Mouse (Mus musculus) liver, embryonic 13.5 days (tissue): ENCODE measurements around the gene Cop1. TPM values are rescaled to one million over a fixed set of nuclear protein-coding genes. Genes with fewer than 3 reads are reported as not detected.

Experiments used
- ATAC-seq: fragments of 200-750 bp; cut with Nextera tagmentation; 2 replicates; pipeline ENCODE4 v1.8.0; 2017; ENCODE audit warnings: low read depth, mild to moderate bottlenecking, moderate number of reproducible peaks, moderate library complexity
- DNase-seq: peaks from one replicate; pipeline ENCODE4 v3.0.0; 2022
- H3K27ac ChIP-seq: fragments of 300-500 bp; sonication (generic); 2 replicates; pipeline ENCODE4 v1.5.1; 2015; ENCODE audit warnings: moderate library complexity, mild to moderate bottlenecking, inconsistent platforms
- H3K27me3 ChIP-seq: fragments of 300-500 bp; sonication (generic); 2 replicates; pipeline ENCODE4 v1.6.1; 2015; ENCODE audit warnings: mild to moderate bottlenecking, inconsistent platforms
- H3K36me3 ChIP-seq: fragments of 300-500 bp; sonication (generic); 2 replicates; pipeline ENCODE4 v1.6.1; 2015; ENCODE audit warnings: mild to moderate bottlenecking, inconsistent platforms
- H3K4me1 ChIP-seq: fragments of 300-500 bp; sonication (generic); replicated peaks from 2 replicates; pipeline ENCODE4 v1.6.1; 2015; ENCODE audit warnings: inconsistent platforms
- H3K4me2 ChIP-seq: fragments of 300-500 bp; sonication (generic); 2 replicates; pipeline ENCODE4 v1.6.1; 2015; ENCODE audit warnings: inconsistent platforms, mild to moderate bottlenecking, moderate library complexity
- H3K4me3 ChIP-seq: fragments of 300-500 bp; sonication (generic); replicated peaks from 2 replicates; pipeline ENCODE4 v1.5.1; 2015; ENCODE audit warnings: mild to moderate bottlenecking, inconsistent platforms
- H3K9ac ChIP-seq: fragments of 300-500 bp; sonication (generic); 2 replicates; pipeline ENCODE4 v1.6.1; 2015; ENCODE audit warnings: mild to moderate bottlenecking, inconsistent platforms
- H3K9me3 ChIP-seq: fragments of 300-500 bp; sonication (generic); replicated peaks from 2 replicates; pipeline ENCODE4 v1.6.1; 2016; ENCODE audit warnings: inconsistent platforms
- WGBS: fragments of 180-500 bp; shearing (Covaris S2); methylation state at CpG from one replicate; pipeline ENCODE4 v1.1.7; 2015; ENCODE audit not compliant: insufficient replicate concordance; 5-methylcytosine and 5-hydroxymethylcytosine counted together
- polyA plus RNA-seq: library from polyadenylated mRNA; unstranded; fragments of >200 nt; fragmentation: Nextera tagmentation; extraction: Ambion mirVana; gene quantifications from 2 replicates; pipeline ENCODE4 v1.2.1, GENCODE M21; 2015

Gene Cop1
- polyA plus RNA-seq, 1 experiment from 2014 or later = 41.1 TPM

DNA sequence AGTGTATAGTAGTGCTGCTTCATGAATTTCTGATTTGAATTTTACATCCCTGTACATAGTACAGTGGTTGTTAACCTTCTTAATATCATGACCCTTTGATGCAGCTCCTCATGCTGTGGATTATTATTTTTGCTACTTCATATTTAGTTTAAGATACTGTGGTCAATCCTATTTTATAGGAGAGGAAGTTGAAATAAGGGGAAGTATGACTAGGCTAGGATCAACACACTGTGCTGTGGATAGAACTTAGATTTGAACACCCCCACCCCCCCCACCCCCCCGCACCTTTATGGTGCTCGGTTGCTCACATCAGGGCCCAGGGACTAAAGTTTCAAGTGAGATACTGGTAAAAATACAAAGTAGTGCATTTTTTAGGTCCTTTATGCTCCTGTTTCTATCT is 58.7 kb downstream of the Cop1 start:
- Histone ChIP-seq H3K36me3 (peaks cover 43% of the 10 kb centered on the region), H3K4me1 (peaks cover 8% of the 10 kb centered on the region; the same call in 1 of the 2 replicates), H3K9ac (no peak overlapping the region), H3K27me3 (no peaks in the 10 kb centered on the region), H3K4me3 (no peak overlapping the region), H3K4me2 (no peak overlapping the region), H3K9me3 (no peaks in the 10 kb centered on the region), H3K27ac (no peak overlapping the region)
- WGBS = 88% methylated on average over 2 of the region's 2 CpGs
- DNase-seq (no peak), ATAC-seq (no peak)

DNA sequence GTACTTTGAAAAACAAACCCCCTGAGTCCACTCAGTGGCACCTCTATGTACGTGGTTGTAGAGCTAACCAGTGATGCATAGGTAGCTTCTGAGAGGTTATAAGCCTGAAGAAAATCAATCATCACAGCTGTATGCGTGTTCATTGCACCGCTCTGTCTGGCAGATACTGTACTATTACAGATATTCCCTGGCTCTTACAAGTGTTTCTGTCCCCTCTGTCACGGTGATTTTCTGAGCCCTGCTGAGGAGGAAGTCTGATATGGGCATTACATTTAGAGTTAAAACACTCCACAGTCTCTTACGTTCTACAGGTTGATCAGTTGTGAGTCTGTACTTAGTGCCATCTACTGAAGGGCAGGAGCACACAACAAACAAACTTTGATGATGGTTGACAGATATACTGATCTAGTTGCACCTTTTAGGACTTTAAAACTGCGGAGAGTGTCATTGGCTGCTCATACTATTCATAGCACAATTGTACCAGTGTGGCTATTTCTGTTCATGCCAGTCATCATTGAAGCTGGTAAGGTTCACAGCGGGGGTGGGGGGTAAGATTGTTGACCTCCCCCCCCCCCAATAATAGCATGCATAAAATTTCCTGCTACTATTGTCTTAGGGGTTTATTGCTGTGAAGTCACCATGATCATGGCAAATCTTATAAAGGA is 69.4 kb downstream of the Cop1 start:
- H3K4me3 ChIP-seq = no peak overlapping the region
- DNase-seq (no peak), ATAC-seq (no peak)
- no peak overlapping the region for H3K4me2 ChIP-seq
- no peaks in the 10 kb centered on the region for H3K27me3 ChIP-seq
- H3K9ac ChIP-seq = no peak overlapping the region
- no peaks in the 10 kb centered on the region for H3K9me3 ChIP-seq
- H3K4me1 ChIP-seq = no peaks in the 10 kb centered on the region
- H3K27ac ChIP-seq = no peak overlapping the region
- peaks cover 13% of the 10 kb centered on the region for H3K36me3 ChIP-seq
- 90% methylated on average over 7 of the region's 7 CpGs for WGBS

DNA sequence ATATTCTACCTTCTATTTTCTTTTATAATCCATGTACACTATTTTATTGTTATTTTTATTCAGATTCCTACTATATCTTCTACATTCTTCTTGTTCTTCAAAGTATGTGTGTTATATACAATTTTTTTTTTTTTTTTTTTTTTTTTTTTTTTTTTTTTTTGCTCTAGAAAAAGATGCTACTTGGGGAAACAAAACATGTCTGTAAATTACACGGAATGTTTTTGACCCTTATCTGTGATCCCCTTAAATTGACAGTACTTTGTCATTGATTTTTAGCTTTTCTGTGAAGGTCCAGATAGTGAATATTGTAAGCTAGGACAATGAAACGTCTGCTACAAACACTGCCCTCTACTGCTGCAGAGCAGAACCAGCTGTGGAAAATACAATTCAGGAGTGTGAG is 81.5 kb downstream of the Cop1 start:
- H3K4me3 ChIP-seq = no peak overlapping the region
- no peak overlapping the region for H3K4me2 ChIP-seq
- H3K27me3 ChIP-seq = no peaks in the 10 kb centered on the region
- DNase-seq = no peak
- H3K9me3 ChIP-seq = no peaks in the 10 kb centered on the region
- WGBS = 62% methylated on average over 2 of the region's 2 CpGs
- H3K9ac ChIP-seq = no peak overlapping the region
- ATAC-seq = no peak
- H3K27ac ChIP-seq = no peak overlapping the region
- peaks cover 23% of the 10 kb centered on the region for H3K36me3 ChIP-seq
- H3K4me1 ChIP-seq = no peaks in the 10 kb centered on the region

GRCm38 (mm10) chr1:159322586-159322985 is 90.5 kb downstream of the Cop1 start:
- no peaks in the 10 kb centered on the region for H3K9me3 ChIP-seq
- H3K4me2 ChIP-seq = no peak overlapping the region
- no peak for DNase-seq
- no peaks in the 10 kb centered on the region for H3K4me1 ChIP-seq
- H3K27me3 ChIP-seq = no peaks in the 10 kb centered on the region
- H3K36me3 ChIP-seq = peaks cover 37% of the 10 kb centered on the region
- no peak overlapping the region for H3K27ac ChIP-seq
- H3K4me3 ChIP-seq = no peak overlapping the region
- no peak overlapping the region for H3K9ac ChIP-seq
- 88% methylated on average over 1 of the region's 1 CpGs for WGBS
- no peak for ATAC-seq

GRCm38 (mm10) chr1:159331008-159331407 is 98.9 kb downstream of the Cop1 start:
- ATAC-seq = no peak

DNA sequence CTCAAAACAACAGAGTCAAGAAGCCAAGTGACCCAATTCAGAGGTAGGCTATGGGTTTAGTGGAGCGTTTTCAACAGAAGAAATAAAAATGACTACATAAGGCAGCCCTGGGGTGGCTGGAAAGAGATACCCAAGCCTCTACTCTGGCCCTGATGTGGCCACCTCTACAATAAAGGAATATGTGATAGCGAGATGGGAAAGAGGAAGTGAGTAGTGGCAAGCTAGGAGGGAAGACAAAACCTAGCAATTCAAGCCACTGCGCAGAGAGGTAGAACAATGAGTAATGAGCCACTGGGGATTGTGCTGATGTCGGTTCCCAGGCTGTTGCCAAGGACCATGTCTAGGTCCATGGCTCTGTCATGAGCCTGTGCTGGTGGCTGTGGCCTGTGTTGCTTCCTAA is 102.0 kb downstream of the Cop1 start:
- Histone ChIP-seq H3K9ac (no peak overlapping the region), H3K36me3 (peaks cover 64% of the 10 kb centered on the region), H3K27ac (no peak overlapping the region), H3K4me2 (no peak overlapping the region), H3K9me3 (no peaks in the 10 kb centered on the region), H3K4me1 (0 out of 2 replicates have a peak, but pooled peaks cover 2% of the 10 kb centered on the region), H3K27me3 (no peaks in the 10 kb centered on the region), H3K4me3 (no peak overlapping the region)
- DNase-seq (no peak), ATAC-seq (no peak)
- WGBS = 76% methylated on average over 4 of the region's 4 CpGs

More at GRCm38 (mm10) chr1:159331008-159331407, 98.9 kb downstream of the Cop1 start:
- H3K9ac ChIP-seq = no peak overlapping the region
- 72% methylated on average over 4 of the region's 4 CpGs for WGBS
- DNase-seq = no peak
- no peak overlapping the region for H3K4me3 ChIP-seq
- no peaks in the 10 kb centered on the region for H3K9me3 ChIP-seq
- no peak overlapping the region for H3K27ac ChIP-seq
- no peak overlapping the region for H3K4me2 ChIP-seq
- peaks cover 62% of the 10 kb centered on the region for H3K36me3 ChIP-seq
- no peaks in the 10 kb centered on the region for H3K27me3 ChIP-seq
- 0 out of 2 replicates have a peak, but pooled peaks cover 2% of the 10 kb centered on the region for H3K4me1 ChIP-seq

GRCm38 (mm10) chr1:159342355-159342754 is 110.2 kb downstream of the Cop1 start:
- H3K9me3 ChIP-seq = no peaks in the 10 kb centered on the region
- no peak overlapping the region for H3K9ac ChIP-seq
- no peak for ATAC-seq
- H3K27ac ChIP-seq = no peak overlapping the region
- H3K4me2 ChIP-seq = no peak overlapping the region
- H3K36me3 ChIP-seq = peaks cover 46% of the 10 kb centered on the region
- H3K27me3 ChIP-seq = no peaks in the 10 kb centered on the region
- WGBS = 80% methylated on average over 2 of the region's 2 CpGs
- no peaks in the 10 kb centered on the region for H3K4me1 ChIP-seq
- no peak overlapping the region for H3K4me3 ChIP-seq
- DNase-seq = no peak

DNA sequence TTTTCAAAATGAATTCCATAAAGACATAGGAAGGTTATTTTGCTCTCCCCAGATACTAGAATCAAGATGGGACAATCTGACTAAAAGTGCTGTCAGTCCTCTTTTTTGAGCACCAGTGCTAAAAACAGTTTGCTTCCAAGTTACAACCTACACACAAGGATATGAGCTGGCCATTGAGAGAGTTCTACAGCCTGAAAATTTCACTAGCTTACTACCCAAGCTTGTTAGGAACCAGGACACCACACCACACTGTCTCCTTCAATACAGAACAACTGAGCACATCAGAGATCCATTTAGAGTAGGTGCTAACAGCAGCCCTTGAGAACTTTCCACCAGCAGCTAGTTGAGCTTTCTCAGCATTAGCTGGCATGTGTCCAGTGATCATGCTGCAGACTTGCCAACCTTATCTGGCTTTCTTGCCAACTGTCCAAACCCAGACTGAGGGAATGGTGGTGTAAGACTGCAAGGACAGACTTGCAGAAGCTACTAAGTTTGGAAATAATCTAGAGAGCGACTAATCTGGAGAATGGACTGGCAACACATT is 123.0 kb downstream of the Cop1 start:
- H3K4me2 ChIP-seq = no peak overlapping the region
- no peaks in the 10 kb centered on the region for H3K4me1 ChIP-seq
- peaks cover 9% of the 10 kb centered on the region for H3K36me3 ChIP-seq
- no peaks in the 10 kb centered on the region for H3K27me3 ChIP-seq
- no peak overlapping the region for H3K4me3 ChIP-seq
- H3K9me3 ChIP-seq = no peaks in the 10 kb centered on the region
- no peak for ATAC-seq
- 96% methylated on average over 1 of the region's 1 CpGs for WGBS
- no peak overlapping the region for H3K27ac ChIP-seq
- no peak for DNase-seq
- no peak overlapping the region for H3K9ac ChIP-seq

GRCm38 (mm10) chr1:159358713-159359112 is 126.6 kb downstream of the Cop1 start:
- no peaks in the 10 kb centered on the region for H3K36me3 ChIP-seq
- no peak overlapping the region for H3K9ac ChIP-seq
- H3K4me1 ChIP-seq = no peaks in the 10 kb centered on the region
- H3K27me3 ChIP-seq = no peaks in the 10 kb centered on the region
- no peak overlapping the region for H3K4me3 ChIP-seq
- 77% methylated on average over 5 of the region's 5 CpGs for WGBS
- H3K27ac ChIP-seq = no peak overlapping the region
- DNase-seq (no peak), ATAC-seq (no peak)
- H3K9me3 ChIP-seq = no peaks in the 10 kb centered on the region
- H3K4me2 ChIP-seq = no peak overlapping the region

- no peak overlapping the region for H3K4me2 ChIP-seq
- H3K9me3 ChIP-seq = no peaks in the 10 kb centered on the region
- H3K9ac ChIP-seq = no peak overlapping the region
- H3K27ac ChIP-seq = no peak overlapping the region
- no peaks in the 10 kb centered on the region for H3K36me3 ChIP-seq
- H3K27me3 ChIP-seq = no peaks in the 10 kb centered on the region
- no peaks in the 10 kb centered on the region for H3K4me1 ChIP-seq
- ATAC-seq (no peak), DNase-seq (no peak)
- H3K4me3 ChIP-seq = no peak overlapping the region
- whole genome bisulfite sequencing = 76% methylated on average over 4 of the region's 4 CpGs
These were observed 139.8 kb downstream of the Cop1 start for GRCm38 (mm10) chr1:159371881-159372390.

DNA sequence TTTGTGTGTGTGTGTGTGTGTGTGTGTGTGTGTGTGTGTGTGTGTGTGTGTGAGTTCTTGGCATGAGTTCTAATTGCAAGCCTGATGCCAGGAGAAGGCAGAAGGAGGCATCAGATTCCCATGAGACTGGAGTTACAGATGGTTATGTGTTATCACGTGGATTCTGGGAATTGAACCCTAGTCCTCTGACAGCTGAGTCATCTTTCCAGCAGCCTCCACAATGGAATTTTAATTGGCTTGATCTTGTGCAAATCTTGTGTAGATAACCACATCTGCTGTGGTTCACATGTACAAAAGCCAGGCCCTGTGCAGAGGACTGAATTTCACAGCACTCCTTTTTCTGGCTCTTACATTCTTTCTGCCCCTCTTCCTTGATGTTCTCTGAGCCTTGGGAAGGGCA is 150.1 kb downstream of the Cop1 start:
- Histone ChIP-seq H3K4me1 (no peaks in the 10 kb centered on the region), H3K4me3 (no peak overlapping the region), H3K9ac (no peak overlapping the region), H3K9me3 (no peaks in the 10 kb centered on the region), H3K36me3 (no peaks in the 10 kb centered on the region), H3K27ac (no peak overlapping the region), H3K27me3 (no peaks in the 10 kb centered on the region), H3K4me2 (no peak overlapping the region)
- ATAC-seq (no peak), DNase-seq (no peak)
- 54% methylated on average over 1 of the region's 1 CpGs for WGBS

- Histone ChIP-seq H3K27me3 (no peaks in the 10 kb centered on the region), H3K9me3 (no peaks in the 10 kb centered on the region), H3K4me1 (no peaks in the 10 kb centered on the region), H3K4me3 (no peak overlapping the region), H3K9ac (no peak overlapping the region), H3K36me3 (no peaks in the 10 kb centered on the region), H3K27ac (no peak overlapping the region), H3K4me2 (no peak overlapping the region)
- DNase-seq = no peak
- WGBS = 60% methylated on average over 2 of the region's 2 CpGs
- ATAC-seq = no peak
These were observed 150.8 kb downstream of the Cop1 start for GRCm38 (mm10) chr1:159382916-159383315.
